Mouse (Mus musculus): ENCODE data around the gene Capn2.

DNA sequence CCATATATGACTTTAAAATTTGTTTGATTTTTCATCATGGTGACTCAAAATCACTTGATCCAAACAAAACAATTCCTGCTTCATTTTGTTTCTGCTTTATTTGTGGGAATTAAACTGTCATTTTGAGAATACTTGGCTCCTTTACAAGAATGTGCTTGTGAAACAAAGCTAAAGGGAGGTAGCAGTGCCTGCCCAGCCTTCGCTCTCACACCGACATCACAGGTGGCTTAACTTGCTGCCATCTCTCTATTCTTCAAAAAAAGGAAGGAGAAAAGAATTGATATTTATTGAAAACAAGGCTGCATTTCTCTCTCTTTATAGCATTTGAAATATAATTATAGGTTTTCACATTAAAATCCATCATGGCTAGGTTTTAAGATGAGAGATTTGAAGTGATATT lies 93.1 kb downstream of the Capn2 start:
- TF ChIP-seq CTCF (IDR thresholded peaks at IDR 0.05) (no peak), POLR2A (IDR thresholded peaks at IDR 0.05; ENCODE audit: insufficient read depth, low read depth, low read length) (no peak), EP300 (IDR thresholded peaks at IDR 0.05; ENCODE audit: insufficient read depth, low read depth, low read length) (no peak)
